Mouse (Mus musculus) lung, adult 2 months (tissue): ENCODE results near the gene Edem2. TPM values are rescaled to one million over a fixed set of nuclear protein-coding genes. Genes with fewer than 3 reads are reported as not detected.
A peak's percentile ranks its signal among the peaks of the same experiment; 100 is the strongest.

Experiments used
- DNase-seq: peaks from one replicate; pipeline ENCODE4 v3.0.0; 2022
- H3K4me1 ChIP-seq: fragments of 200-500 bp; 2 replicates; pipeline ENCODE4 v1.6.1; 2011; ENCODE audit warnings: low read length; ENCODE audit not compliant: control insufficient read depth, insufficient read depth
- H3K4me3 ChIP-seq: fragments of 200-500 bp; replicated peaks from 2 replicates; pipeline ENCODE3; 2011; ENCODE audit warnings: low read depth, mild to moderate bottlenecking, control low read depth, low read length; ENCODE audit errors: extremely low read depth
- CTCF ChIP-seq: fragments of 200-500 bp; IDR thresholded peaks from 2 replicates; pipeline ENCODE4 v1.5.1; 2011; ENCODE audit warnings: mild to moderate bottlenecking, low read length, control low read depth; ENCODE audit not compliant: insufficient read depth
- POLR2A ChIP-seq: fragments of 200-500 bp; IDR thresholded peaks from 2 replicates; pipeline ENCODE4 v1.6.1; 2011; ENCODE audit warnings: low read depth, mild to moderate bottlenecking, control low read depth, low read length, borderline replicate concordance; ENCODE audit errors: extremely low read depth
- WGBS: fragments of 180-500 bp; shearing (Covaris S2); methylation state at CpG from one replicate; pipeline ENCODE4 v1.1.7; 2018; 5-methylcytosine and 5-hydroxymethylcytosine counted together
- polyA plus RNA-seq: library from polyadenylated mRNA; depleted of rRNA; stranded (reverse); fragments of >200 nt; gene quantifications from 2 replicates; pipeline ENCODE4 v1.2.3, GENCODE M21; 2012

The Edem2 gene
- polyA plus RNA-seq, 1 experiment = 50.3 TPM

DNA sequence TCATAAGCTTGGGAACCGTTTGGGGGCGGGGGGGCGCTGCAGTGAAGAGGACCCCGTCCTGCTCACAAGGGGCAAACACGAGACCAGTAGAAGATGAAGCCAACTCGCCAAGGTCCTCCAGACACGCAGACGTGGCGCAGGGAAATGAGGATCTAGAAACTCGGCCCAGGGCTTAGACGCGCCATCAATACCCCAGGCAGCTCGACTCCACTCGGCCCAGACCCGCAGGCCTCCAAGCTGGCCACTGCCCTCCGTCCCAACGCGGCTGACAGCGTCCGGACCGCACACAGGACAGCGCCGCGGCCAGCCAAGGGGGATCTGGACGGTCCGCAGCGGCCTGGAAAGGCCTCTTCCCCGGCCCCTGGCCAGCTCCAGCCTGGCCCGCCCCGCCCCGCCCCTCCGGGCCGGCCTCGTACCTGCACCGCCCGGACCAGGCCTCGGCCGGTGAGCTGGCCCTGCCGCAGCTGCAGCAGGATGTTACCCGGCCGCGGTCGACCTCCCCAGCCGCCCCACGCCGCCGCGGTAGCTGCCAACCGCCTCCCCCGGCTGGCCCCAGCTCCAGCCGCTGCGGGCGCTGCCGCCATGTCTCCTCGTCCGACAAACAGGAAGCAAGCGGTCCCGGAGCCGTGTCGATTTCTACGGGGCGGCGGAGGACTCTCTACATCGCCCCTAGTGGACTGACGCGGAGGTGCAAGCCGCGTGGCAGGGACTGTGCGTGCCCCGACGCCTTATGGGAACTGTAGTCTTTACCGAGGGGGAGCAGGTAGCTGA is 37.4 kb downstream of the Edem2 start, which contains the start of gene Trpc4ap:
Gene Trpc4ap, minus strand, starts transcription at position 662 of the 771 bp plus-strand sequence.
- peaks cover 5% of the 10 kb centered on the region; the same call in 1 of the 2 replicates for H3K4me1 ChIP-seq
- under 1% methylated on average over 71 of the region's 72 CpGs for WGBS
- TF ChIP-seq CTCF = peak; percentile 86
- TF ChIP-seq POLR2A = peak; percentile 86; the same call in 1 of the 2 replicates
- peak within 1 kb of the TSS; percentile 89 for H3K4me3 ChIP-seq
- peak; percentile 98 for DNase-seq

DNA sequence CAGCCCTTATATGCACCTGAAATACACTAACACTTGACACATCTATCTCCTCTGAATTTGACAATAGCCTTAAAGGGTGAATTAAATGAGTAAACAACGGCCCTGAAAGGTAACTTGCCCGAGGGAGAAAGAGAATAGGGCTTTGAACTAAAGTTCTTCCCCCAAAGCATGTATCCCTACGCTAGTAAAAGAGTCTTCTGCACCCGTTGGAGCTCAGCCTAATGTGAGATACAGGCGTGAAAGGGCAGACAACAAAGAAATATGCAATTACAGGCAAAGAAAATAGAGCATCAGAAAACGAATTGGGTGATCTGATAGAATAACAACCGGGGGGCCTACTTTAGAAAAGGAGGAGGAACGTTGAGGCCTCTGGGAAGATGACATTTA is 37.9 kb downstream of the Edem2 start:
- WGBS = 4% methylated on average over 8 of the region's 8 CpGs
- peak overlapping the region; percentile 89 for H3K4me3 ChIP-seq
- DNase-seq = no peak
- TF ChIP-seq POLR2A (no peak), CTCF (no peak)
- peaks cover 5% of the 10 kb centered on the region; the same call in 1 of the 2 replicates for H3K4me1 ChIP-seq

DNA sequence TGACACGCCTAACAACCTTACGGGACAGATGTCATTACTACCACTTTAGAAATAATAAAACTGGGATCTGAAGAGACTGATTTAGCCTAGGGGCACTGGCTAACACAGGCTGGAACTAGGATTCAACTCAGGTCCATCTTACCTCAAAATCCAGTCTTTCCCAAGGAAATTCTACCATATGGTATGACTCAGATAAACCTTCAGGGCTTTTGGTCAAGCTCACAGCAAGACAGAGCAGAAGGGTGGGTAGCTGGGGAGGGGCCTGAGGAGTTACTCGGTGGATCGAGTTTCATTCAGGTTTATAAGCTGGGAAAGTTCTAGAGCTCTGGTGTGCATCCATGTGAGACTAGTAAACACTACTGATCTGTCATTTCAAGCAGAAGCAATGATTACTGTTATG is 40.1 kb downstream of the Edem2 start:
- TF ChIP-seq POLR2A (no peak), CTCF (no peak)
- WGBS = 79% methylated on average over 4 of the region's 4 CpGs
- DNase-seq = no peak
- H3K4me3 ChIP-seq = no peak overlapping the region
- peaks cover 5% of the 10 kb centered on the region; the same call in 1 of the 2 replicates for H3K4me1 ChIP-seq

DNA sequence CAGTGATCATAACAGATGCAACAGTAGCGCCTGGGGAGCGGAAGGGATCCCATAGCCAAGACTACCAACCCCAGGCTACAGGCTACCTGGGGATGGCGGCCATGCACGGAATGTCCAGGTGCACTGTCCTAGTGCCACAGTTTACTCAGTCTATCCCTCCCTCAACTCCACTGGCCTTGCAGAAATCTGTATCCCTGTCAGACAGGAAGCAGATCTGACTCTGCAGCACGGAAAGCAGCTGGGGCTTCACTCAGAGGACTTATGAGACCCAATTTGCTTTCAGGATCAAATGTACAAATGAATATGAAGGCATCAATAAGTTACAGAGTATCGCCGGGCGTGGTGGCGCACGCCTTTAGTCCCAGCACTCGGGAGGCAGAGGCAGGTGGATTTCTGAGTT is 41.5 kb downstream of the Edem2 start:
- TF ChIP-seq POLR2A (no peak), CTCF (no peak)
- H3K4me3 ChIP-seq = no peak overlapping the region
- no peak for DNase-seq
- WGBS = 90% methylated on average over 11 of the region's 11 CpGs
- peaks cover 5% of the 10 kb centered on the region; the same call in 1 of the 2 replicates for H3K4me1 ChIP-seq

DNA sequence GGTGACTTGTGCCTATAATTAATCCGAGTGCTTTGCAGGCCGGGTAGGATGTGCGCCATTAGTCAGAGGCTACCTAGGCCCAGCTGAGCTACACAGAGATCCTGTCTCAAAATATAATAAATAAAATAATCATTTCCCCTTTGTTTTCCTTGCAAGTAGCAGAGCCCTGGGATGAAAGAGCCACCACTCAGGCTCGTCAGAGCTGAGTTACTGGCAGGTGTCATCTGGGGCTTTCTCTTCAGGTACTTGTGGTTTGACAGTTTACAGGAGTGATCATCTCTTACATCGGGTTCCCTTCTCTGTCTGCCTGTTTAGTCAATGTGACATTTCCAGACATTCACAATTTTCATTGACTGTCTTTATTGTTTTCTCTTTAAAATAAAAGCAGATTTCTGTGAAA is 42.7 kb downstream of the Edem2 start:
- TF ChIP-seq POLR2A = no peak
- no peak for TF ChIP-seq CTCF
- DNase-seq = no peak
- WGBS = 71% methylated on average over 5 of the region's 5 CpGs
- H3K4me1 ChIP-seq = peaks cover 10% of the 10 kb centered on the region; the same call in 1 of the 2 replicates
- no peak overlapping the region for H3K4me3 ChIP-seq

DNA sequence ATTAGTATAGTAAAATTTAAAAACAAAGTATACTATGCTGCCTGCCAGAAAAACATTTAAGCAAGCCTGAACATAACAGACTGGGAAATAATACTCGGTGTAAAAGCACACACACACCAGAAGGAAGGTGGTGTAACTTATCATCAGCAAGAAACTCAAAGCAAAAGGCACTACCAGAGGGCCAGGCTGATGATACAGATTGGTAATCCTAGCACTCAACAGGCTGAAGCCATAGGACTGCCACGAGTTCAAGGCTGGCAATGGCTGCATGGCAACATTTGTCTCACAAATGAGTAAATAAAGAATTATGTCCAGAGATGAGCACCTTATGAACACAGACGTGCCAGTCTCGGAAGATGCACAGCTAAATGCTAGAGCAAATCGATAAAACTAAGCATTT is 45.5 kb downstream of the Edem2 start:
- no peak for DNase-seq
- Histone ChIP-seq H3K4me3 (no peak overlapping the region), H3K4me1 (peaks cover 12% of the 10 kb centered on the region)
- 91% methylated on average over 5 of the region's 5 CpGs for WGBS
- no peak for TF ChIP-seq POLR2A
- TF ChIP-seq CTCF = no peak

DNA sequence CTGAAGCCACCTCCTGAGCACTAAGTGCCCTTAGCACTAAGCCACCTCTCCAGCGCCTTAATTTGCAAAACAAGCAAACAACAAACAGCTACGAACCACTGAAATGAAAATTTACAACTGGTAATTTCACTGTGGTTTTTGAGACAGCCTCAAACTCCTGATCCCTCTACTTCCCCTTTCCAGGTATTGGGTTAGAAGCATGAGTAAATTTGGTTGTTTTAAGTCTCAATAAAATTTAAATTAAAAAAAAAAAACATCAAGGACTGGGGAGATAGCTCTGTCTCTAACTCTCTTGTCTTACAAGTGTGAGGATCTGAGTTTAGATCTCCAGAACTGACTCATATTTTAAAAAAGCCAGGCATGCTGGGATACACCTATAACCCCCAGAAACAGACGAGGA is 46.1 kb downstream of the Edem2 start:
- peaks cover 12% of the 10 kb centered on the region for H3K4me1 ChIP-seq
- TF ChIP-seq CTCF (no peak), POLR2A (no peak)
- H3K4me3 ChIP-seq = no peak overlapping the region
- WGBS = 65% methylated on average over 3 of the region's 3 CpGs
- no peak for DNase-seq

DNA sequence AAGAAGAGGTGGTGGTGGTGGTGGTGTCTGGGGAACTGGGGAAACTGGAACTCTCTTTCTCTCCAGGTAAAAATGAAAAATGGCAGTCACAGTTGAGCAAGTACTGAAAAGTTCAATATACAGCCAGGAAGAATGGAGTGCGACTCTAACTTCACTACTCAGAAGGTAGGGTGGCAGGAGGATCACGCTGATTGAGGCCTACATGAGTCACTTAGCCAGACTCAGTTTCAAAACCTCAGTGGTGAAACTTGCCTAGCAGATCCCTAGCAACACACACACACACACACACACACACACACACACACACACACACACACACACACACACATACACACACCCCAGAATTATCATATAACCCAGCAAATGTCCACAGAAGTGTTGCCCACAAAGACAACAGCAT is 47.4 kb downstream of the Edem2 start:
- Histone ChIP-seq H3K4me3 (no peak overlapping the region), H3K4me1 (peaks cover 12% of the 10 kb centered on the region)
- TF ChIP-seq CTCF = no peak
- TF ChIP-seq POLR2A = no peak
- no peak for DNase-seq
- 81% methylated on average over 2 of the region's 2 CpGs for WGBS

DNA sequence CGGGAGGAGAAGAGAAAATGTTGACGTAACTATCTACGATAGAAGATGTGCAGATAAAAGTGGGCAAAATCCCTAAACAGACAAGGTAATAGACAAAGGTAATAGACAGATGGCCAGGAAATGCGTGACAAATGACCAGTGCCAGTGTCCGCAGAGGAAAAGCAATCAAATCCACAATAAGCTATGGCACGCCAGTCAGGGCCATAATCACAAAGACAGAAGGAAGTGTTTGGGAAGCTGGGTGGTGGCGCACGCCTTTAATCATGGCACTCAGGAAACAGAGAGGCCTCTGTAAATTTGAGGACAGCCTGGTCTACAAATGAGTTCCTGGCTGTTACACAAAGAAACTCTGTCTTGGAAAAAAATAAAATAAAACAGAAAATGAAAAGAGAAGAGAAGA is 48.1 kb downstream of the Edem2 start:
- H3K4me3 ChIP-seq = no peak overlapping the region
- WGBS = 52% methylated on average over 8 of the region's 8 CpGs
- TF ChIP-seq POLR2A (no peak), CTCF (no peak)
- no peak for DNase-seq
- H3K4me1 ChIP-seq = peaks cover 12% of the 10 kb centered on the region

DNA sequence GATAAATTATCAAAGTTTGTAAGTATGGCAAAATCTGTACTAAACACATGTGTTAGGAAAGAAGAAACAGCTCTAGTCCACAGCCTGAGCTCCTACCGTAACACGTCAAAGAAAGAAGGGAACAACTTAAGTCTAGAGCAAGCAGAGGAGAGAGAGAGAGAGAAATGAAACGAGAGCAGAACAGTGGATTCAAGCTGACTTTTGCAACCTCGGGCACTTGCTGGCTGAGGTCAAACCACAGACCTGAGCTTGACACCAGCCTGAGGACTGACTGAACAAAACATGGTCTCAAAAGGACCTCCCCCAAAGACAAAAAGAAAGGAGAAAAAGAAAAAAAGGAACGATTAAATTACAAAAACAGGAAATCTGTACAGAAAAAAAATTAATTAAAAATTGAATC is 48.7 kb downstream of the Edem2 start:
- 48% methylated on average over 5 of the region's 5 CpGs for WGBS
- H3K4me1 ChIP-seq = peaks cover 12% of the 10 kb centered on the region
- DNase-seq = no peak
- no peak for TF ChIP-seq CTCF
- no peak for TF ChIP-seq POLR2A
- no peak overlapping the region for H3K4me3 ChIP-seq

DNA sequence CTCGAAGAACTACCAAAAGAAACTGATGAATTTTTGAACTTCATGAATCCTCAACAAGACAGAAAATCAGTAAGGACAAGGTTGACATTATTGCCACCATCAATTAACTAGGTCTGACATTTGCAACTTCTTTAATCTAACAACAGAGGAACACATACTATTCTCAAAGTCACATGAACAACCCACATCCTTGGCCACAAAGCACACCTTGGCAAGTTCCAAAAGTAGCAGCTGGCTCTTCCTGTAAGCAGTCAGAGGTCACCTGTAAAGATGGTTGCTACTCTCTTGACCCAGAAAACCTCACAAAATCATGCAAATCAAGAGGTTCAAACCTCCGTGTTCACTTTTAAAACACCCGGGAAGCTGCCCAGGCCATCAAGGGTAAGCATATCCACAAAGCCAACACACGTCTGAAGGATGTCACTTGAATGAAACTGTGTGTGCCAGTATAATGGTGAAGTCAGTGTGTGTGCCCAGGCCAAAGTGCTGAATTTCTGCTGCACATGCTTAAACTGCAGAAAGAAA is 49.6 kb downstream of the Edem2 start:
- 71% methylated on average over 4 of the region's 4 CpGs for WGBS

More for the DNA sequence above, 49.6 kb downstream of the Edem2 start:
- H3K4me1 ChIP-seq = peaks cover 12% of the 10 kb centered on the region
- DNase-seq = no peak
- H3K4me3 ChIP-seq = no peak overlapping the region
- TF ChIP-seq CTCF (no peak), POLR2A (no peak)
